Mouse (Mus musculus): Measurements from ENCODE around the gene Gm32742.

DNA sequence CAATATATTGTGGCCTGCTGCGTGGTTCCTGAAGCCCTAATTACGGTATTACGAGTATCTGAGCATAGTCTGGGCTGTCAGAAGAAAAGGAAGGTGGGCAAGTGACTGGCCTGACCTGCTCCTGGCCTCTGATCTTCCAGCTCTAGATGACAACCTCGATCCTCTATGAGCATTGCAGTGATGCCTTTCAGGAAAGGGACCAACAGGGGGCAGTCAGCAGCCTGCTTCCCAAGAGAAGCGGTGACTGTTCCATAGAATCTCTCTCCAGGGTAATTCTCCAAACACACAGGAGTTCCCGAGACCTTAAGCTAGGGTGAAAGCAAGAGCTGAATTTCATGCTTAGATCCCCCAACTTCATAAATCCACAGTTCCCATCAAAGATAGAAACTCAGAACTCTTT is 21.1 kb downstream of the Gm32742 start:
- TF ChIP-seq FOSL1 (IDR thresholded peaks at IDR 0.05; ENCODE audit: insufficient read depth, low read length, poor library complexity, severe bottlenecking) (no peak), MYOD1 (IDR thresholded peaks at IDR 0.05; ENCODE audit: control insufficient read depth, insufficient read length, low read depth) (no peak)
